Mouse (Mus musculus) brain, embryonic 18.5 days (tissue): ENCODE results near the gene Tmem198.
A peak's percentile ranks its signal among the peaks of the same experiment; 100 is the strongest.

Experiments
- DNase-seq: peaks from one replicate; pipeline ENCODE4 v3.0.0-alpha.2; 2012; ENCODE audit warnings: low read depth, low spot score

The Tmem198 gene

GRCm38 (mm10) chr1:75516703-75517380 lies 37.5 kb downstream of the Tmem198 start:
- no peak for DNase-seq

GRCm38 (mm10) chr1:75517984-75518383 lies 38.7 kb downstream of the Tmem198 start:
- no peak for DNase-seq

- DNase-seq, result no peak
Measured at GRCm38 (mm10) chr1:75518427-75518826, 39.1 kb downstream of the Tmem198 start.

DNA sequence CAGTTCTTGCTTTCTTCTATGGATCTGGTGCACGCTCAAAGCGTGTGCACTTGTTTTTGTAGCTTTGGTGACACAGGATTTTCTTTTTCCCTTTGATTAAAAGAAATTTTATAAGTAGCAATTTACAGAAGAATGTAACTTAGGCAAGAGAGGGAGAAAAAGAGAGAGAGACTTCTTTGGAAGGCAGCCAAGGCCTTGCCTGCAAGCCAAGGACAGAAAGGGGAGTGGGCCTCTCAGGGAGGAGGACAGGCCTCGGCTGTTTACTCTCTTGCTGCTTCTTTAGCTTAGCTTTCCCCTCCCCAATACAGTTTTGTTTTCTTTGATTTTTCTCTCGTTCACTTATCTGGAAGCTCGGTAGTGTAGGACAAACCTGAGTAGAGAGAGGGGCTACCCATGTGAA lies 40.2 kb downstream of the Tmem198 start:
- no peak for DNase-seq

- DNase-seq, result peak; percentile 76
Measured at GRCm38 (mm10) chr1:75521321-75522031, 42.1 kb downstream of the Tmem198 start, which contains the start of gene Stk11ip. Gene Stk11ip, plus strand, starts transcription at chr1:75521529.

DNA sequence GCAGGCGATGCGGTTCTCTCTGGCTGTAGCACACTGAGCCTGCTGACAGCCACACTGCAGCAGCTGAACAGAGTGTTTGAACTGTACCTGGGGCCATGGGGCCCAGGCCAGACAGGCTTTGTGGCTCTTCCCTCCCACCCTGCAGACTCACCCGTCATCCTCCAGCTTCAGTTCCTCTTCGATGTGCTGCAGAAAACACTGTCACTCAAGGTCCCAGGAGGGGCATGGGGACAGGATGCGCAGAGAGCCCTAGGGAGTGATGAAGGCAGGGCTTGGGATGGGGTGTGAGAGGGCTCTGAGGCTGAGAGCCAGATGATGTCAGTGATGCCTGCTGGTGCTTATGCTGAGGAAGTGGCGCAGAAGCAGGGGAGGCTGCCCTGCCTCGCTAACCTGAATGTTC lies 45.3 kb downstream of the Tmem198 start:
- no peak for DNase-seq

DNA sequence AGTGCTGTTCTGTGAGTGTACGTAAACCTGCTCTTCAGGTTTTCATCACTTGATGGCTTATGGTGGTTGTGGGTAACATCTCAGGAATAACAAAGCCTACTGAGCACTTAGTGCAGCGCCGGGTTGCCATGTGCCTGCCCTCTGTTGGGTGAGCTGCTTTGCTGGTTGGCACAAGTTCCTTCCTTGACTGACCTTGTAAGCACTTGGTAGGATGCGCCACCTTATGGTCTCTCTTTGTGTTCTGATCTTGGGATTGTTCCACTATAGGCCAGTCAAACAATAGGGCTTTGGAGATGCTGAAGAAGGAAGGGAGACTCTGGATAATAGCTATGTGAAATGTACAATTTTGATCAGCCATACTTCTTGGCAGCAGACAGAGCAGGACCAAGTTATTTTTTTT lies 51.2 kb downstream of the Tmem198 start:
- no peak for DNase-seq

- DNase-seq, result no peak
Measured at GRCm38 (mm10) chr1:75532280-75533172, 53.2 kb downstream of the Tmem198 start.

GRCm38 (mm10) chr1:75533325-75534252 lies 54.3 kb downstream of the Tmem198 start:
- no peak for DNase-seq
